Mouse (Mus musculus) erythroid progenitor cell, adult 5-6 weeks (primary cell): ENCODE results near the gene Babam2. TPM values are rescaled to one million over a fixed set of nuclear protein-coding genes. Genes with fewer than 3 reads are reported as not detected.

Experiments
- ATAC-seq: replicated peaks from 2 replicates; pipeline ENCODE4 v1.8.0; 2016; ENCODE audit warnings: moderate number of reproducible peaks, mild to moderate bottlenecking, moderate TSS enrichment, inconsistent platforms; ENCODE audit not compliant: poor library complexity, low FRiP score, severe bottlenecking
- total RNA-seq, 2 experiments: library from RNA; stranded (forward) in 1 of 2; stranded (reverse) in 1 of 2; fragments of 150-400 nt in 1 of 2; fragments of 186-747, 209-891 nt in 1 of 2; gene quantifications; 2 replicates each; pipeline versions ENCODE4 v1.2.3 to v1.2.4; 2015 to 2017; ENCODE audit warnings: low replicate concordance in 2 of 2

The Babam2 gene
- total RNA-seq, 2 experiments from 2014 or later: 31.0 to 46.9 TPM

- ATAC-seq: no peak
Observed at GRCm38 (mm10) chr5:31916241-31916640, 218.8 kb downstream of the Babam2 start.

GRCm38 (mm10) chr5:31918566-31918965 is 221.1 kb downstream of the Babam2 start:
- ATAC-seq: no peak

GRCm38 (mm10) chr5:31920129-31920528 is 222.6 kb downstream of the Babam2 start:
- no peak for ATAC-seq

GRCm38 (mm10) chr5:31920890-31921289 is 223.4 kb downstream of the Babam2 start:
- no peak for ATAC-seq

GRCm38 (mm10) chr5:31924075-31924474 is 226.6 kb downstream of the Babam2 start:
- no peak for ATAC-seq

- no peak for ATAC-seq
Observed at GRCm38 (mm10) chr5:31926551-31926950, 229.1 kb downstream of the Babam2 start.

GRCm38 (mm10) chr5:31929007-31929406 is 231.5 kb downstream of the Babam2 start:
- no peak for ATAC-seq

- ATAC-seq: no peak
Observed at GRCm38 (mm10) chr5:31931127-31931625, 233.7 kb downstream of the Babam2 start.

GRCm38 (mm10) chr5:31931637-31932036 is 234.2 kb downstream of the Babam2 start:
- ATAC-seq: no peak

- ATAC-seq: no peak
Observed at GRCm38 (mm10) chr5:31933296-31933695, 235.8 kb downstream of the Babam2 start.

GRCm38 (mm10) chr5:31934397-31934796 is 236.9 kb downstream of the Babam2 start:
- no peak for ATAC-seq

GRCm38 (mm10) chr5:31935936-31936335 is 238.5 kb downstream of the Babam2 start:
- no peak for ATAC-seq

- ATAC-seq: no peak
Observed at GRCm38 (mm10) chr5:31936523-31936922, 239.0 kb downstream of the Babam2 start.

GRCm38 (mm10) chr5:31940876-31941275 is 243.4 kb downstream of the Babam2 start:
- no peak for ATAC-seq

- ATAC-seq: no peak
Observed at GRCm38 (mm10) chr5:31947185-31947584, 249.7 kb downstream of the Babam2 start.

GRCm38 (mm10) chr5:31949389-31949788 is 251.9 kb downstream of the Babam2 start:
- ATAC-seq: no peak

GRCm38 (mm10) chr5:31950532-31950931 is 253.0 kb downstream of the Babam2 start:
- no peak for ATAC-seq

GRCm38 (mm10) chr5:31955184-31955583 is 257.7 kb downstream of the Babam2 start:
- no peak for ATAC-seq

- no peak for ATAC-seq
Observed at GRCm38 (mm10) chr5:31956336-31956735, 258.9 kb downstream of the Babam2 start.

- no peak for ATAC-seq
Observed at GRCm38 (mm10) chr5:31959886-31960285, 262.4 kb downstream of the Babam2 start.

- ATAC-seq: no peak
Observed at GRCm38 (mm10) chr5:31961423-31961822, 263.9 kb downstream of the Babam2 start.

- no peak for ATAC-seq
Observed at GRCm38 (mm10) chr5:31962346-31962745, 264.9 kb downstream of the Babam2 start.
